Mouse (Mus musculus): ENCODE data around the gene Psmb7. TPM values are rescaled to one million over a fixed set of nuclear protein-coding genes. Genes with fewer than 3 reads are reported as not detected.

The Psmb7 gene
- polyA plus RNA-seq (2015; fragmentation: Nextera tagmentation; extraction: Ambion mirVana): 302 and 304 TPM in 2 replicates

DNA sequence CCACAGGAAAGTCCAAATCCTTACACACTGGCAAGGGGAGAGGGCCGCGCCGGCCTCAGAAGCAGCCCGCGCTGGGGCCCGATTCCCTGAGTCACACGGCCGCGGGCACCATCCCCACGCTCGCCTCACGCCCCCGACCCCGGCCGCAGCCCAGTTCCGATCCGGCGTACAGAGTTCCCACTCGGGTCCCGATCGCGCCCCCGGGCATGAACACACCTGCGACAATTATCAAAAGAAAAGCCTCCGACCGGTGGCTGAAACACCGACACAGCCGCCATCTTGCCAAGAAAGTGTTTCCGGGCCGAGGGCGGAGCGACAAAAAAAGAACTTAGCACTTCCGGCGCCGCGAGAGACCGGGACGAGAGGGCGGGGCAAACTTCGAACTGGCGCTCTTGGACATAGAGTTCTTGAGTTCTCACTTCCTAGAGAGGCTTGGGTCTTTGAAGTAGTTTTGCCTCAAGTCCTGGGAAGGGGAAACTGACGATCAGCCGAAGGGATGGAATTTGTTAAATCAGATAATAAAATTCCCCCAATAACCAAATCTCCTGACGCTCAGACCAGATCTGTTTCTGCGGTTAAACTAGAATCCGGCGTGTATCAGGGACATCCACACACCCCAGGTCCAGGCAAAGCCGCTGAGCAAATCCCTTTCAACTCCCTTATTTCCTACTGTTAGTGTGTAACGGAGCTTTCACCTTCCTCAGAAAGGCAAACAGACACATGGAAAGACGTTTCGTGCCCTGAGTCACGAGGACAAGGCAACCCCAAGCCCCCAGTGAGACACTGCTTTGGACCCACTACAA, at the start of gene Psmb7:
Gene Psmb7 (minus strand): TSS at position 463 of the 803 bp plus-strand sequence.
- H3K27ac ChIP-seq (replicated peaks): peak within 1 kb of the TSS; percentile 61; the same call in 1 of the 2 replicates
- no peaks in the 10 kb centered on the region for H3K27me3 ChIP-seq
- peak within 1 kb of the TSS; percentile 80 for H3K4me2 ChIP-seq (replicated peaks)
- no peaks in the 10 kb centered on the region for H3K9me3 ChIP-seq
- peaks cover 35% of the 10 kb centered on the region for H3K36me3 ChIP-seq
- peaks cover 24% of the 10 kb centered on the region for H3K4me1 ChIP-seq
- peak; percentile 76 for ATAC-seq (replicated peaks)
- H3K4me3 ChIP-seq: peak within 1 kb of the TSS; percentile 71
- peak within 1 kb of the TSS; percentile 68 for H3K9ac ChIP-seq (replicated peaks)
- WGBS: 2% methylated on average over 48 of the region's 52 CpGs

DNA sequence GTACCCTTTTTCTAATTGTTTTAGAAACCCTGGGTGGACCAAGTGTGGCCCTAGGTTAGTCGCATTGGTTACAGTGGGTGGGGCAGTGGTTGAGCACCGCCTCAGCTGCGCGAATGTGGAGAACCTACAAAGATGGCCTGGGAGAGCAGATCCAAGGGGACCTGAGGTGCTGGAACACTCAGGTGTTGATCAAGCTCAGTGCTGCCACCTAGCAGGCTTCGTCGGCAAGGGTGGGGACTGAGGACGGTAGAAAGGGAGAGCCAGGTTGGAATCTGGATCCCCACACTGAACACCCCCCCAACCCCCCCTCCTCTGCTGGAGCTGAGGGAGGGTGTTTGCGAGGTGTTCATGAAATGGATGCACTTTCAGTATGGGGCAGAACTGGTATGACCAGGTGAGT, 47.7 kb upstream of the Psmb7 start:
- Histone ChIP-seq H3K9me3 (no peaks in the 10 kb centered on the region), H3K4me2 (replicated peaks) (no peak overlapping the region), H3K9ac (replicated peaks) (no peak overlapping the region), H3K36me3 (no peaks in the 10 kb centered on the region), H3K27ac (replicated peaks) (no peak overlapping the region), H3K4me1 (peaks cover 15% of the 10 kb centered on the region), H3K4me3 (no peak overlapping the region), H3K27me3 (peaks cover 33% of the 10 kb centered on the region)
- no peak for ATAC-seq (replicated peaks)
- 21% methylated on average over 8 of the region's 8 CpGs for WGBS

DNA sequence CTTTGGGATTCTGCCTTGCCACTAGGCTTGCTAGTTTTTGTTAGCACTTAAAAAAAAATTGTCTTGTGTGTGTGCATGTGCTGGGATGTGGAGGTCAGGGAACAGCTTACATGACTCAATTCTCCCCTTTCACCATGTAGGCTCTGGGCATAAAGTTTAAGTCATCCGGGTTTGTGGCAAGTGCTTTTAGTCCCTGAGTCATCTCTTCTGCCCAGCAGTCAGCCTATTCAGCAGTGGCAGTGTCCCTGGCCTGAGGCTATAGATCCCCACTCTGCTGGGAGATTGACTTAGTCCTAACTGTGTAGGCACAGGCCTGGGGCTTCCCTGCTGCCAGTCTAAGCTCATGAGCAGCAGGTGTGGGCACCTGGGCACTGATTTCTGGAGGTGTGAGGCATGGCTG, 46.0 kb upstream of the Psmb7 start:
- no peaks in the 10 kb centered on the region for H3K36me3 ChIP-seq
- H3K4me3 ChIP-seq: no peak overlapping the region
- H3K27me3 ChIP-seq: peaks cover 18% of the 10 kb centered on the region; the same call in 1 of the 2 replicates
- no peak overlapping the region for H3K27ac ChIP-seq (replicated peaks)
- ATAC-seq (replicated peaks): no peak
- H3K9ac ChIP-seq (replicated peaks): no peak overlapping the region
- peaks cover 15% of the 10 kb centered on the region for H3K4me1 ChIP-seq
- WGBS: 39% methylated on average over 1 of the region's 1 CpGs
- H3K4me2 ChIP-seq (replicated peaks): no peak overlapping the region
- H3K9me3 ChIP-seq: no peaks in the 10 kb centered on the region

DNA sequence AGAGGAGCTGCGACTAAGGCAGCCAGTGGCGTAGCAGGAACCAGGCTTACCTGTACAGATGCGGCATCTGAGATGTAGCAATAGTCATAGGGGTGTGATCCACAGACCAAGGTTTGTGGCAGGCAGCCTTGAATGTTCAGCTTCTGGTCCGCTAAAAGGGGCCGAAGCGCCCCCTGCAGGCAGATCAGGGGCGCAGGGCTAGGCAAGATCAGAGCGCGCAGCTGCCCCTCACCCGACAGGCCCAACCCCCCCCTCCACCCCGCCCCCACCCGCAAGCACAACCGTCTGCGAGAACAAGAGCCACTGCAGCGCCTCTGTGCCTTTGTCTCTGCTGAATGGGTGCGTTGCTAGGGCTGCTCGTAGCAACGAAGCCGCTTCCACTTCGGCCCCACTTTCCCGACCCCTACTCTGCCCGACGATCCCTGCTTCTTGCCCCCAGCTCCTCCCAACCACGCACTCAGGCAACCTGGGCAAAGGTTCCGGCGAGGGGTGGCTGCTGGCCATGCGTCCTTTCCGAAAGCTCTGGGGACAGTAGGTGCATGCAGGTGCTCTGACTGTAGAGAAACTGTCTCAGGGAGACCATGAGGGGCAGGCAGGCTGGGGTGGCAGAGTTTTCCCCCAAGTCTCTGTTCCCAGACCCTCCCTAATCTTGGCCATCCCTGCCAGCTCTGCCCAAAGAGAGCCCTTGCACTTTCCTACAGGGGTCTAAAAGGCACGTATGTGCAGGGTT, 45.1 kb upstream of the Psmb7 start:
- H3K27ac ChIP-seq (replicated peaks): no peak overlapping the region
- peak overlapping the region; percentile 33 for H3K9ac ChIP-seq (replicated peaks)
- 2% methylated on average over 26 of the region's 29 CpGs for WGBS
- ATAC-seq (replicated peaks): peak; percentile 87
- no peaks in the 10 kb centered on the region for H3K36me3 ChIP-seq
- peaks cover 15% of the 10 kb centered on the region for H3K4me1 ChIP-seq
- peak overlapping the region; percentile 44 for H3K4me2 ChIP-seq (replicated peaks)
- H3K9me3 ChIP-seq: no peaks in the 10 kb centered on the region
- peaks cover 12% of the 10 kb centered on the region; the same call in 1 of the 2 replicates for H3K27me3 ChIP-seq
- H3K4me3 ChIP-seq: peak overlapping the region; percentile 30

DNA sequence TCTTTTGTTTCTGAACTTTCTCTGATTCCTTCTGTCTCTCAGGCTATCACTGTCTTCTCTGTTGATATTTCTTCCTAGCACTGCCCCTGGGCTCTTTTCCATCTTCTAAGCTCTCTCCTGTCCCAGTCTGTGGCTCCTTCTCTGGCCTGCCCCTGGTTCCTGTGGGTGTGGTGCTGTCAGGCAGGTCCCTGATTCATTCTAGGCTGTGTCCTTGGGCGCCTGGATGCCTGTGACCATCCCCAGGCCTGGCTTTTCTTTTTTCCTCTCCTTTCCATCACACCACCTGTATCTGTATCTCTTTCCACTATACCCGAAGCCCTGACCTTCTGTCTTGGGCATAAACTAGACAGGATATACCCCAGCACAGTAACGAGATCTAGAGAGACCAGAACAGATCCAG, 41.9 kb upstream of the Psmb7 start:
- Histone ChIP-seq H3K9ac (replicated peaks) (no peak overlapping the region), H3K9me3 (no peaks in the 10 kb centered on the region), H3K4me1 (peaks cover 15% of the 10 kb centered on the region), H3K4me2 (replicated peaks) (no peak overlapping the region), H3K36me3 (no peaks in the 10 kb centered on the region), H3K27ac (replicated peaks) (no peak overlapping the region), H3K4me3 (no peak overlapping the region), H3K27me3 (no peaks in the 10 kb centered on the region)
- ATAC-seq (replicated peaks): no peak
- 60% methylated on average over 3 of the region's 3 CpGs for WGBS

DNA sequence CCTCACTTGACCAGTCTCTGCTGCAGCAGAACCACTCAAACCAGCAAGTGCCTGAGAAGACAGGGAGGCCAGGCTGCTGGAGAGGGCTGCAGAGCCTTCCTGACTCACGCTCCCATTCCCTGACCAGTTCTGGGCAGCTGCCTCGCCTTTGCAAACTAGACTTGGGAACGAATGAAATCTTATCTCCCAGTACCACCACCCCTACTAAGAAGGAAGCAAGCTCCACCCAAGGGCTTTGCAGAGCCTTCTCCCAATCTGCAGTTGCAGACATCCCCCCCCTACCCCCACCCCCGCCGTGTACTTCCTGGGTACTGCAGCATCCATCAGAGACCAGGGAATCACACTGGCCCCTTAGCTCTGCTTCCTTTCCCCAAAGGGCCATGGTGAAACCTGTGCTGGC, 39.2 kb upstream of the Psmb7 start:
- Histone ChIP-seq H3K4me2 (replicated peaks) (no peak overlapping the region), H3K27me3 (no peaks in the 10 kb centered on the region), H3K27ac (replicated peaks) (no peak overlapping the region), H3K9me3 (no peaks in the 10 kb centered on the region), H3K9ac (replicated peaks) (no peak overlapping the region), H3K36me3 (no peaks in the 10 kb centered on the region), H3K4me1 (peaks cover 2% of the 10 kb centered on the region), H3K4me3 (no peak overlapping the region)
- WGBS: 82% methylated on average over 5 of the region's 5 CpGs
- no peak for ATAC-seq (replicated peaks)

DNA sequence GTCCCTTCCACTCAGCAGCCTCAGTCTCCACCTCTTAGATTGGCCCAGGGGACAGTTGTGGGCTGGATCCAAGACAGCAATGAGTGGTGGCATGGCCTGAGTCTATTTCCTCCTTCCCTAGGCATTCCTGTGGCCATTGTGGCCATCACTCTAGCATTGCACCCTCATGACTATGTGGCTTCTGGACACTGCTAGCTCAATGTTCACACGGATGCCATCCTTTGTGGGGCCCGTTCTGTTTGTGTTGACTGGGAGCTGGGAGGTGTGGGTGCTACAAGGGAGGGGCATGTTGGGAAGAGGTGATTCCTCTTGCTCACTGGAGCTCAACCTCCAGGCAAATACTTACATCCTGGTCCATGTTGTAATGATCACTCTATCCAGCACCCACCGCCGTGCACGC, 38.3 kb upstream of the Psmb7 start:
- Histone ChIP-seq H3K9me3 (no peaks in the 10 kb centered on the region), H3K4me2 (replicated peaks) (no peak overlapping the region), H3K9ac (replicated peaks) (no peak overlapping the region), H3K36me3 (no peaks in the 10 kb centered on the region), H3K27ac (replicated peaks) (no peak overlapping the region), H3K27me3 (no peaks in the 10 kb centered on the region), H3K4me1 (no peaks in the 10 kb centered on the region), H3K4me3 (no peak overlapping the region)
- ATAC-seq (replicated peaks): no peak
- WGBS: 95% methylated on average over 5 of the region's 5 CpGs

DNA sequence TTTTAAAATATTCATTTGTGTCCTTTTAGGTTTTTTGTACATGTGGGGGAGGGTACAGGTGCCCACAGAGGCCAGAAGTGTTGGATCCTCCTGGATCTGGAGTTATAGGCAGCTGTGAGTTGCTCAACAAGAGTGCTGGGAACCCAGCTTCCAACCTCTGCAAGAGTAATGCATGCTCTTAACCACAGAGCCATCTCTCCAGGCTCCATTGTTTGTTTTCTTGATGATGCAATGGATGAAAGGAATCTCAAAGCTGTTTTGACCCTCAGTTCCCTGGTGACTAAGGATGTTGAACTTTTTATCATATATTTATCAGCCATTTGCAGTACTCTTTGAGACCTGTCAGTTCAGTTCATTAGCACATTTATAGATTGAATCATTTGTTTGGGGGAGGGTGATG, 35.1 kb upstream of the Psmb7 start:
- Histone ChIP-seq H3K4me2 (replicated peaks) (no peak overlapping the region), H3K36me3 (no peaks in the 10 kb centered on the region), H3K27ac (replicated peaks) (no peak overlapping the region), H3K27me3 (no peaks in the 10 kb centered on the region), H3K9ac (replicated peaks) (no peak overlapping the region), H3K9me3 (no peaks in the 10 kb centered on the region), H3K4me1 (no peaks in the 10 kb centered on the region), H3K4me3 (no peak overlapping the region)
- no peak for ATAC-seq (replicated peaks)

DNA sequence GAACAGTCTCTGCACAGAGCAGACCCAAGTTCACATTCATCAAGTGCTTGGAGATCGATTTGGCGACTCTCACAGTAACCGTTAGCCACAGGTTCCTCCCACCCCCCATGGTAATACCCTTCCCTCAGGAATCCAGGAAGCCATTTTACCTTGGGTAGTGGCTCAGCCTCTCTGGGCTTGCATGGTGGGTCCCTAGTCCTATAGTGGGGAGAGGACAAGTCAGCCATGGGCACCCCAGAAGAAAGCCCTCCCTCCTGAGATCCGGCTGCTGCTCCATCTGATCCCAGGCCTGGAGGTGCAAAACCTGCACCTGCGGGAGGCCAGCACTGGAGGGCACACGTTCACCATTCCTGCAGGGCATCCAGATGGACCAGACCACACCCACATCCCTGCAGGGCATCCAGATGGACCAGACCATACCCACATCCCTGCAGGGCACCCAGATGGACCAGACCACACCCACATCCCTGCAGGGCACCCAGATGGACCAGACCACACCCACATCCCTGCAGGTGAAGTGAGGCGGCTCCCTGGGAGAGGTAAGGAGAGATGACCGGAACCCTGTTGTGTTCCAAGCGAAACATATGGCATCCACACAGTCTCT, 31.6 kb upstream of the Psmb7 start:
- peak; percentile 26; the same call in 1 of the 2 replicates for ATAC-seq (replicated peaks)
- H3K9ac ChIP-seq (replicated peaks): no peak overlapping the region
- WGBS: 61% methylated on average over 9 of the region's 9 CpGs
- H3K36me3 ChIP-seq: no peaks in the 10 kb centered on the region
- H3K9me3 ChIP-seq: no peaks in the 10 kb centered on the region
- H3K4me3 ChIP-seq: no peak overlapping the region
- H3K27ac ChIP-seq (replicated peaks): no peak overlapping the region
- H3K4me2 ChIP-seq (replicated peaks): no peak overlapping the region
- no peaks in the 10 kb centered on the region for H3K4me1 ChIP-seq
- no peaks in the 10 kb centered on the region for H3K27me3 ChIP-seq

DNA sequence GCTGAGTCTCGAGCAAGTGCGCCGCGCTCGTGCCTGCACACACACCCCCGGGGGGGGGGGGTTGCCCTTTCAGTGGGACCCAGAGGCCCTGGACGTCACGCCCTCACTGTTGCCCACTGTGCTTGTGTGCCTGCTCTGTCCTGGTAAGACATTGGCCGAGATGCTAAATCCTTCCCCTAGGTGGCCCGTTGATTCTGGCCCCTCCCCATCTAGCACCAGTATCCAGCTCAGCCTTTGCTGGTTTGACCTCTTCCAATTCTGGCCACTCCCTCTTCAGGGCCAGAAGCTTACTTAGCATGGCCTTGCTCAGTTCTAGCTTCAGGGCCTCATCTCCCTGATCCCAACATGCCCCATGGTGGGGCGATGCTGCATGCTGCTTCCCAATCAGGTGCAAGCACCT, 28.6 kb upstream of the Psmb7 start:
- Histone ChIP-seq H3K9ac (replicated peaks) (no peak overlapping the region), H3K4me2 (replicated peaks) (no peak overlapping the region), H3K9me3 (no peaks in the 10 kb centered on the region), H3K4me1 (no peaks in the 10 kb centered on the region), H3K4me3 (no peak overlapping the region), H3K27ac (replicated peaks) (no peak overlapping the region), H3K36me3 (no peaks in the 10 kb centered on the region), H3K27me3 (no peaks in the 10 kb centered on the region)
- 61% methylated on average over 11 of the region's 11 CpGs for WGBS
- ATAC-seq (replicated peaks): no peak

DNA sequence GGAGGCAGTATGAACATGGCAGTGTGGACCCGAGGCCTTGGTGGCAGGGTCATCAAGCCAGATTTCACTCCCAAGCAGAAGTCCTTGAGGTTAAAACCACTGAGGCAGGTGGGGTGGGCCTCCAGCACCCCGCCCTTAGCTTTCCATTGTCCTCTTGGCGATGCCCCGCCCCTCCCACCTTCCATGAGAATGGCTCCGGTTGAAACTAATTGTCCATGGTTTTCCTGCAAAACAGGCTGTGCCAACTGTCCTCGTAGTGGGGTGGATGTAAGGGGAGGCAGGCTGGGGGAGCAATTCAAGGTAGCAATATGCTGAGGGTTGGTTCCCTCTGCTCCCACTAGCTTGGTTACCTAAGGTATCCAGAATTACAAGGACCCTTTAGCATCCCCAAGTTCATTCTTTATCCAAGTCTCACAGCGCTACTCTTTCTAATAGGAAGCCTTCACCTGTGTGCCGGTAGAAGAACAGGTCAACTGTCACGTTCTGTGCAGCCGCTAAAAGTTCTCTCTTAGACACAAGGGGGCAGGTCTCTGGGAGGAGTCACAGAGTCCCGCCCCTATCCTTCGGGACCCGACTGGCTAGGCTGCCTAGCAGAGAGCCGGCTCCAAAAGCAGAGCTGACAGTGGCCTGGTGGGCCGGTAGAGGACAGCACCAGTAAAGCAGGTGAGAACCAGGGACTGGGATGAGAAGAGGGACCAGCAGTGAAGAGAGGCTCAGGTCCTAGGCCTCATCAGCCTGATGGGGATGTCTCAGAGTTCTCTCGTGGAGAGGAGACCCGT, 25.1 kb upstream of the Psmb7 start:
- H3K9me3 ChIP-seq: no peaks in the 10 kb centered on the region
- no peaks in the 10 kb centered on the region for H3K4me1 ChIP-seq
- no peak overlapping the region for H3K27ac ChIP-seq (replicated peaks)
- H3K4me2 ChIP-seq (replicated peaks): no peak overlapping the region
- H3K4me3 ChIP-seq: no peak overlapping the region
- H3K27me3 ChIP-seq: no peaks in the 10 kb centered on the region
- no peaks in the 10 kb centered on the region for H3K36me3 ChIP-seq
- ATAC-seq (replicated peaks): peak; percentile 67
- no peak overlapping the region for H3K9ac ChIP-seq (replicated peaks)
- WGBS: 13% methylated on average over 17 of the region's 17 CpGs
